Mouse (Mus musculus) heart, embryonic 11.5 days (tissue): ENCODE measurements at regions not wholly inside any gene's neighbourhood (a gene's known extent, or its start where the extent isn't known, plus 50 kb on each side); places are given as distances from the start of the nearest gene placed in this dataset.

ENCODE experiments used
- ATAC-seq: fragments of 200-750 bp; cut with Nextera tagmentation; replicated peaks from 2 replicates; pipeline ENCODE4 v1.8.0; 2017; ENCODE audit warnings: moderate library complexity; ENCODE audit not compliant: insufficient number of reproducible peaks, low FRiP score, low TSS enrichment
- H3K27ac ChIP-seq: fragments of 300-500 bp; sonication (generic); 2 replicates; pipeline ENCODE4 v1.5.1; 2014; ENCODE audit warnings: mild to moderate bottlenecking, low read depth, low read length
- H3K27me3 ChIP-seq: fragments of 300-500 bp; sonication (generic); 2 replicates; pipeline ENCODE4 v1.6.1; 2014; ENCODE audit warnings: mild to moderate bottlenecking, low read length, mixed read lengths; ENCODE audit not compliant: control insufficient read depth, insufficient read depth
- H3K36me3 ChIP-seq: fragments of 300-500 bp; sonication (generic); 2 replicates; pipeline ENCODE4 v1.6.1; 2014; ENCODE audit warnings: mild to moderate bottlenecking, low read length, moderate library complexity, mixed read lengths; ENCODE audit not compliant: control insufficient read depth, insufficient read depth
- H3K4me1 ChIP-seq: fragments of 300-500 bp; sonication (generic); 2 replicates; pipeline ENCODE4 v1.6.1; 2014; ENCODE audit warnings: low read length; ENCODE audit not compliant: control insufficient read depth, insufficient read depth
- H3K4me2 ChIP-seq: fragments of 300-500 bp; sonication (generic); 2 replicates; pipeline ENCODE4 v1.6.1; 2014; ENCODE audit warnings: mild to moderate bottlenecking, moderate library complexity
- H3K4me3 ChIP-seq: fragments of 300-500 bp; sonication (generic); 2 replicates; pipeline ENCODE4 v1.5.1; 2014; ENCODE audit warnings: low read depth, low read length
- H3K9ac ChIP-seq: fragments of 300-500 bp; sonication (generic); 2 replicates; pipeline ENCODE4 v1.6.1; 2014; ENCODE audit warnings: mild to moderate bottlenecking, low read depth, low read length, moderate library complexity
- H3K9me3 ChIP-seq: fragments of 300-500 bp; sonication (generic); replicated peaks from 2 replicates; pipeline ENCODE4 v1.6.1; 2016; ENCODE audit warnings: low read length; ENCODE audit not compliant: control insufficient read depth
- WGBS: fragments of 180-500 bp; shearing (Covaris S2); extraction: QIAGEN DNeasy Blood & Tissue Kit; methylation state at CpG from one replicate; pipeline ENCODE4 v1.1.7; 2014; ENCODE audit not compliant: insufficient replicate concordance; 5-methylcytosine and 5-hydroxymethylcytosine counted together

DNA sequence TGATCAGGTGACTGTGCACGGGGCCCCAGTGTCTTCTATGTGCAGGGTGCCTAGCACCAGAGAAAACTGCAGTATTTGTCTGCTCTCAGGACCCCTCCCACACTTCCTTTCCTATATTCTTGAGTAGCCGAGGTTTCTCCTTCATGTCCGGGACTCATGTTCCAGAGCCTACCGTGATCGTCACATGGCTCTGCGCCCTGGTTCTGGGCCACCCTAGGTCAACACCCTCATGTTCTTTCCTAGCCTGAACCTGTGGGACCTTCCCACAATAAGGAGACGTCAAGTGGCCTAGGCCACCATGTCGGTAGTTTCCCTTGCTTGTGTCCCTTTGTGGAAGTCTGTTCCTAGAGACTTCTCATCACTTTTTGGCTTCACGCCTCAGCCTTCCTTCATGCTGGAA, 88.4 kb upstream of the Mvb12b start:
- Histone ChIP-seq H3K4me2 (no peak overlapping the region), H3K9me3 (no peaks in the 10 kb centered on the region), H3K4me3 (no peak overlapping the region), H3K4me1 (no peaks in the 10 kb centered on the region), H3K36me3 (no peaks in the 10 kb centered on the region), H3K27ac (no peak overlapping the region), H3K27me3 (peaks cover 5% of the 10 kb centered on the region; the same call in 1 of the 2 replicates), H3K9ac (no peak overlapping the region)
- no peak for ATAC-seq
- WGBS: 82% methylated on average over 9 of the region's 9 CpGs

DNA sequence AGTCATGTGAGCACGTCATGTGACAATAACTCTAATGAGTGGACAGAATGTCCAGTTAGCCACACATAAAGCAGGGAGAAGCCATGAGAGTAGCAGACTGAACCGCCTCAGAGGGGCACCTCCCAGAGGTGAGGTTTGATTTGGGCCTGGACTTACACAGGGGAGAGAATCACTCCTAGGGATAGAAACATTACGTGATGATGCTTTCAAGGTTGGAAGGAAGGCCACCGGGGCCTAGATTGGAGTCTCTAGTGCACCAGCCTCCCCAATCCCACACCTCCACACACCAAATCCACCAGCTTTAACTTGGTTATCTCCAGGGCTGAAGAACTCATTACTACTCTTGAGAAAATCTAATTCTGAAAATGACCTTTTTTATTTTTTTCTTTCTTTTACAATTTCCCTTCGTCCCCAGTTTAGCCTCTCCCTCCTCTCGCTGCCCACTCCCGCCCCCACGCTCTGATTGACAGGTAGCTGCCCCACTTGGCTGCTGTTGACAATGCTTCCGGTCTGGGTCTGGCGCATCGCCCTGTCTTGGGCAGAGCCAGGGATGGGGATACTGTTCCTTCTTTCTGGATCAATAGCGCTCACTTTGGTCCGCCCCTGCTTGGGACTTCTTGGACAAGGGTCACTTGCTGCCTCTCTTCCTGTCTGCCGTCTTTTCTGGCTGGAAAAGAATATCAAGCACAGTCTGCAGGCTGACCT, 87.8 kb upstream of the Mvb12b start:
- no peak overlapping the region for H3K4me3 ChIP-seq
- H3K9ac ChIP-seq: no peak overlapping the region
- no peak overlapping the region for H3K4me2 ChIP-seq
- ATAC-seq: no peak
- H3K27me3 ChIP-seq: peaks cover 5% of the 10 kb centered on the region; the same call in 1 of the 2 replicates
- 67% methylated on average over 14 of the region's 14 CpGs for WGBS
- H3K9me3 ChIP-seq: no peaks in the 10 kb centered on the region
- no peaks in the 10 kb centered on the region for H3K36me3 ChIP-seq
- H3K4me1 ChIP-seq: no peaks in the 10 kb centered on the region
- no peak overlapping the region for H3K27ac ChIP-seq

DNA sequence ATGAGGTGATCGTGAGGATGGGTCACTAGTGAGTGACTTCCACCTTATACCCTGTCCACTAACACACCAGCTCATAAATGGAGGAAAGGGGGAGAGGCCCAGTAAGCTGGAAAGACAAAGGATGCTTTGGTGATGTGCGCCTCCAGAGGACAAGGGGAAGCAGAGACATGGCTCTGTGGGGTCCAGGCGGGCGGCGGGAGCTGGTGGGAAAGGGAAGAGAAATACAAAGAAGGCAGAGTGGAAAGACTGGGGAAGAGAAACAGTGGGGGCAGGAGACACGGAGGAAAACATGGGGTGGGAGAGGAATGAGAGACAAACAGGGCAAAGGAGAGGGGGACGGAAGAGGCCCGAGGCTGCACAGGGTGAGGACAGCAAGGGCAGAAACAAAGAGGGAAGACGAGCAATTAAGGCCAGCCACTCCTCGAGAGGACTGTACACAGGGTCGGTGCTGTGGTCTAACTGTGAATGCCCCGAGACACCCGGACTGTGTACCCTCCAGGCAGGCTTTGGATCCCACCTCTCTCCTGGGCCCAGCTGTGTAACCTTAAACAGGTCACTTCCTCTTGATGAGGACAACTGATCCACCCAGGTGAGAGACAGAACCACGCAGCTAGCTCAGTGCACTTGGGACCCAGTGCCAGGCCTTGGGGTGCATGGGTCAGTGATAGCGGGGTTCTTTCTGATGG, 87.1 kb upstream of the Mvb12b start:
- 77% methylated on average over 15 of the region's 15 CpGs for WGBS
- H3K9ac ChIP-seq: no peak overlapping the region
- no peak overlapping the region for H3K4me3 ChIP-seq
- no peak overlapping the region for H3K27ac ChIP-seq
- no peak overlapping the region for H3K4me2 ChIP-seq
- peaks cover 5% of the 10 kb centered on the region; the same call in 1 of the 2 replicates for H3K27me3 ChIP-seq
- no peaks in the 10 kb centered on the region for H3K4me1 ChIP-seq
- ATAC-seq: no peak
- H3K36me3 ChIP-seq: no peaks in the 10 kb centered on the region
- no peaks in the 10 kb centered on the region for H3K9me3 ChIP-seq

DNA sequence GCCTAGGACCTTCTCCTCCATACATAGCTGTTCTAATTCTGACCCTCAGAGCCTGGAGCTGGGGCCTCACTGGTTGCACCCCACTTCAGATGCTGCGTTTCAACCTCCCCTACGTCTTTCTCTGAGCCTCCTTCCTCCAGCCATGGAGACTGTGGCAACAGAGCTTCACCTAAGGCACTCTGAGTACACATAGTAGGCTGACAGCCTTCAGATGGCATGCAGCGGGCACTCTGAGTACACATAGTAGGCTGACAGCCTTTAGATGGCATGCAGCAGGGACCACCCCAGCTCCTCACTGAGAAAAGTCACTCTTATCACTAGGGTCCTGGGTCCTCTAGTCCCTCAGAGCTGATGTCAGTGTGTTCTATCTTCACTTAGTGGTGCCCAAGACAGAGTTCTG, 86.3 kb upstream of the Mvb12b start:
- H3K36me3 ChIP-seq: no peaks in the 10 kb centered on the region
- no peak overlapping the region for H3K4me3 ChIP-seq
- H3K9me3 ChIP-seq: no peaks in the 10 kb centered on the region
- H3K27me3 ChIP-seq: peaks cover 5% of the 10 kb centered on the region; the same call in 1 of the 2 replicates
- no peak overlapping the region for H3K27ac ChIP-seq
- no peak overlapping the region for H3K4me2 ChIP-seq
- H3K4me1 ChIP-seq: no peaks in the 10 kb centered on the region
- no peak for ATAC-seq
- WGBS: 82% methylated on average over 3 of the region's 3 CpGs
- 0 out of 2 replicates have a peak overlapping the region, but pooled peaks have one; percentile 30 for H3K9ac ChIP-seq

DNA sequence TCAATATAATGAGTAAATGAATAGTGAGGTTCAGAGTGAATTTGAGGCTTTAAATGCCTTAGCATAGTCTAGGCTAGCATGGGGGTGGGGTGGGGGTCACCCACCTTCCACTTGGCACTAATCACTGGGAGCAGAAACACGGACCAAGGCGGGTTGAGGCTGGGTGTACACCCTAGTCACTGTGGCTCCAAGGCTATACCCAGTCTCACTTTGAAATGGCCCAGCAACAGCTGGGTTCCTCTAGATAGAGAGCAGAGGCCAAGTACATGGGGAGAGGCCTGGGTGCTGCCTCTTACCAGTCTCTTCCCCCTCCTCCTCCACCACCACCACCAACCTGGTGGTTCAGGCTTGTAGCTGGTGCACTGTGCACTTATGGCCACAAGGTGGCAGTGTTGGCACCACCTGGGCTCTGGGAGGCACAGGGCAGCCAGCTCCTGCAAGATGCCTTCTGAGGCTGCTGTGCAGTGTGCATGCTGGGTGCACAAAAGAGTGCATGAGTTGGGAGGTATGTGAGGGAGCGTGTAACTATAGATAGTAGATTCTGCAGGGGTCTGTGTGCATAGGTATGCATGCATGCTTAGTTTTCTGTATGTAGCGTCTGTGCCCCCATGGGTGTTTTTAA, 85.6 kb upstream of the Mvb12b start:
- Histone ChIP-seq H3K27me3 (peaks cover 8% of the 10 kb centered on the region), H3K4me2 (no peak overlapping the region), H3K9ac (no peak overlapping the region), H3K36me3 (no peaks in the 10 kb centered on the region), H3K4me1 (no peaks in the 10 kb centered on the region), H3K27ac (no peak overlapping the region), H3K9me3 (no peaks in the 10 kb centered on the region), H3K4me3 (no peak overlapping the region)
- 0 out of 2 replicates have a peak, but pooled peaks have one; percentile 29 for ATAC-seq
- 65% methylated on average over 4 of the region's 4 CpGs for WGBS

DNA sequence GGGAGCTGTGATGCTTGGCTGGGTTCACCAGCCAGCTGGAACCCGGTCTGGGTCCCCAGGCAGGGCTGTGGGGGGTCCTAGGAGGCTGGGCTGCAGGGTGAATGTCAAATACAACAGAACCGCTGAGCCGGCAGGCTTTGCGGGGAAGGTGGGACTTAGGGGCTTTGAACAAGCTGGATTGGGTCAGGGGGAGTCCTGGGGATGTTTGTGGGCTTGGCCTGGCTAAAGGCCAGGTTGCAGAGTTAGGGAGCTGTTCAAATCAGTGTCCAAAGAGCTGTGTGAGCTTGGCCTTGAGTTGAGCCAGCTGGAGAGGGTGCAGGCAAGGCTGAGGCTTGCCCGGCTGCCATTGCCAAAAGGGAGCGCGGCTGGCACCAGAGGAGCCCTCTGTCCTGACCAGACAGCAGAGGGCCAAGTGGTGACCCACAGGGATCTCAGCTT, 79.3 kb upstream of the Mvb12b start:
- Histone ChIP-seq H3K27ac (no peak overlapping the region), H3K4me3 (peak overlapping the region; percentile 18), H3K9me3 (no peaks in the 10 kb centered on the region), H3K27me3 (peaks cover 32% of the 10 kb centered on the region), H3K36me3 (no peaks in the 10 kb centered on the region), H3K9ac (peak overlapping the region; percentile 29; the same call in 1 of the 2 replicates), H3K4me2 (peak overlapping the region; percentile 58), H3K4me1 (peaks cover 2% of the 10 kb centered on the region; the same call in 1 of the 2 replicates)
- 44% methylated on average over 7 of the region's 7 CpGs for WGBS
- peak; percentile 55 for ATAC-seq

DNA sequence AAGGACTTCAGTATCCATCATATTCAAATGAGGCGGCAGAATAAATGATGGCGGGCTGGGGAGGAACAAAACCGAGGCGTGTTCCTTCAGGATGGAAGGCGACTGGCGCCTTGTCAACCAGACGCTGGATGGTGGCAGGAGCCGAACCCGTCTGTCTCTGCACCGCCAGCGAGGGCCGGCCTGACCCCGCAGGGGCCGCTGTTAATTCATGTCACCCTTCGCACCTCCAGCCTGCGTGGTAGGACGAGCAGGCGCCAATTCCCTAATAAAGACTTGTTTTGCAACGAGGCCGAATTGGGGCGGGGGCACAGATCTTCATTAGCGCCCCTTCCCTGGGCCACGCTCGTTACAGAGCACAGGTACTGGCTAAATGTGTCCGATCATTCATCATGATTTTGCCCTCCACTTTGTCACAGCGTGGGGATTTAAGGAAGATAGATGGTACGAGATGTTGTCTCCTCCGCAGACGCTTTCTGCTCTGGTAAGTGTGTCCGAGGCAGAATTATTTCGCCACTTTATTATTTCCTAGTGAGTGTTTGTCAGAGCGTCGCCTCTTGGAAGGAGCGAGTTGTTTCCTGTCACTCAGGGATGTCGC, 78.7 kb upstream of the Mvb12b start:
- peaks cover 32% of the 10 kb centered on the region for H3K27me3 ChIP-seq
- peak overlapping the region; percentile 29; the same call in 1 of the 2 replicates for H3K9ac ChIP-seq
- WGBS: 17% methylated on average over 35 of the region's 35 CpGs

DNA sequence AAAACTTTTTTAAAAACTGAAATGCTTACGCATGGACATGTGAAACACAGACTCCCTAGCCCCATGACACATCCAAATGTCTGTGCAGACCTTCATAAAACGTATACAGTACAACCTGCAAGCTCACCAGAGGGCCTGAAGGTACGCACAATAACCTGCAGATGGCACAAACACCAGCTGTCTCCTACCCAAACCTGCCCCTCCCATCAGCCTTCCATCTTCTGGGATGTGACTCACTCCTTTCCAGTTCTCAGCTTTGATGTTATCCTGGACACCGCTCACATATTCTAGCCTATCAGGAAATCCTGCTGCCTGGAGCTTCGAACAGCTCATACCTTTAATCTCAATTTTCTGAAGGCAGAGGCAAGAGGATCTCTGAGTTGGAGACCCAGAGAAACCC, 76.3 kb upstream of the Mvb12b start:
- Histone ChIP-seq H3K4me2 (no peak overlapping the region), H3K36me3 (no peaks in the 10 kb centered on the region), H3K4me1 (peaks cover 2% of the 10 kb centered on the region; the same call in 1 of the 2 replicates), H3K27ac (no peak overlapping the region), H3K9ac (no peak overlapping the region), H3K4me3 (no peak overlapping the region), H3K27me3 (peaks cover 32% of the 10 kb centered on the region), H3K9me3 (no peaks in the 10 kb centered on the region)
- no peak for ATAC-seq
- 83% methylated on average over 5 of the region's 5 CpGs for WGBS

More for the DNA sequence above, 78.7 kb upstream of the Mvb12b start:
- Histone ChIP-seq H3K4me3 (peak overlapping the region; percentile 18), H3K4me1 (peaks cover 2% of the 10 kb centered on the region; the same call in 1 of the 2 replicates), H3K36me3 (no peaks in the 10 kb centered on the region), H3K9me3 (no peaks in the 10 kb centered on the region), H3K4me2 (peak overlapping the region; percentile 58), H3K27ac (no peak overlapping the region)
- ATAC-seq: no peak
